Mouse (Mus musculus) granulocyte monocyte progenitor cell, adult 5-6 weeks (primary cell): ENCODE measurements around the gene Tchp. TPM values are rescaled to one million over a fixed set of nuclear protein-coding genes. Genes with fewer than 3 reads are reported as not detected.

ENCODE experiments used
- total RNA-seq, 2 experiments: library from RNA; stranded (forward) in 1 of 2; stranded (reverse) in 1 of 2; fragments of 200-712, 200-1000 nt in 1 of 2; fragments of >200 nt in 1 of 2; fragmentation: Nextera tagmentation in 1 of 2; gene quantifications; 2 replicates each; pipeline ENCODE4 v1.2.3; 2014 to 2017

Tchp gene
- total RNA-seq, 2 experiments from 2014 or later, result 6.0 to 9.8 TPM

Other genes starting within 250 kb of the Tchp start
- gene Fam222a, start 139.7 kb upstream of the Tchp start, total RNA-seq (2014; fragmentation: Nextera tagmentation), result 0.34 and 2.0 TPM in 2 replicates
- gene Fam222a, start 139.7 kb upstream of the Tchp start, total RNA-seq (2017), result not detected in 2 replicates
- gene Trpv4, start 49.3 kb upstream of the Tchp start, total RNA-seq (2014; fragmentation: Nextera tagmentation), result 0.43 and 4.2 TPM in 2 replicates
- 0.26 and 0.82 TPM in 2 replicates for gene Trpv4, start 49.3 kb upstream of the Tchp start, total RNA-seq (2017)
- 85.6 and 87.2 TPM in 2 replicates for gene Gltp, start 16.8 kb upstream of the Tchp start, total RNA-seq (2014; fragmentation: Nextera tagmentation)
- gene Gltp, start 16.8 kb upstream of the Tchp start, total RNA-seq (2017), result 21.8 and 30.8 TPM in 2 replicates
- gene Ankrd13a, start 66.9 kb downstream of the Tchp start, total RNA-seq (2014; fragmentation: Nextera tagmentation), result 271 and 278 TPM in 2 replicates
- gene Ankrd13a, start 66.9 kb downstream of the Tchp start, total RNA-seq (2017), result 310 and 331 TPM in 2 replicates
- 113 and 128 TPM in 2 replicates for gene Git2, start 67.8 kb downstream of the Tchp start, total RNA-seq (2014; fragmentation: Nextera tagmentation)
- 77.9 and 117 TPM in 2 replicates for gene Git2, start 67.8 kb downstream of the Tchp start, total RNA-seq (2017)
- 44.4 and 76.8 TPM in 2 replicates for gene 1500011B03Rik, start 115.7 kb downstream of the Tchp start, total RNA-seq (2014; fragmentation: Nextera tagmentation)
- gene 1500011B03Rik, start 115.7 kb downstream of the Tchp start, total RNA-seq (2017), result 44.0 and 57.4 TPM in 2 replicates
- gene 4930519G04Rik, start 145.9 kb downstream of the Tchp start, total RNA-seq (2014; fragmentation: Nextera tagmentation), result 1.6 TPM in 1 of 2 replicates, not detected in the other
- gene 4930519G04Rik, start 145.9 kb downstream of the Tchp start, total RNA-seq (2017), result not detected in 2 replicates
- gene Gm9936, start 150.9 kb downstream of the Tchp start, total RNA-seq (2014; fragmentation: Nextera tagmentation), result not detected in 2 replicates
- not detected in 2 replicates for gene Gm9936, start 150.9 kb downstream of the Tchp start, total RNA-seq (2017)
- gene Oasl2, start 189.2 kb downstream of the Tchp start, total RNA-seq (2014; fragmentation: Nextera tagmentation), result 6.7 and 10.4 TPM in 2 replicates
- 4.7 and 7.6 TPM in 2 replicates for gene Oasl2, start 189.2 kb downstream of the Tchp start, total RNA-seq (2017)
- 5.2 and 5.4 TPM in 2 replicates for gene Oasl1, start 215.5 kb downstream of the Tchp start, total RNA-seq (2014; fragmentation: Nextera tagmentation)
- 0.73 and 1.8 TPM in 2 replicates for gene Oasl1, start 215.5 kb downstream of the Tchp start, total RNA-seq (2017)
- gene 2210016L21Rik, start 234.4 kb downstream of the Tchp start, total RNA-seq (2014; fragmentation: Nextera tagmentation), result 9.0 and 12.3 TPM in 2 replicates
- gene 2210016L21Rik, start 234.4 kb downstream of the Tchp start, total RNA-seq (2017), result 10.7 and 14.2 TPM in 2 replicates